Mouse (Mus musculus): ENCODE measurements at regions not wholly inside any gene's neighbourhood (a gene's known extent, or its start where the extent isn't known, plus 50 kb on each side); places are given as distances from the start of the nearest gene placed in this dataset.

GRCm38 (mm10) chr5:53381492-53382199 lies 84.3 kb upstream of the Rbpj start:
- DNase-seq (ENCODE audit: low spot score in 2 of 2), result peak; percentile 13 to 16

- no peak for DNase-seq (ENCODE audit: low spot score in 2 of 2)
These were observed 81.9 kb upstream of the Rbpj start for GRCm38 (mm10) chr5:53384026-53384425.

- no peak for DNase-seq (ENCODE audit: low spot score in 2 of 2)
These were observed 80.3 kb upstream of the Rbpj start for GRCm38 (mm10) chr5:53385513-53386148.

GRCm38 (mm10) chr5:53393571-53393970 lies 72.4 kb upstream of the Rbpj start:
- DNase-seq (ENCODE audit: low spot score in 2 of 2), result no peak

GRCm38 (mm10) chr5:53394560-53394959 lies 71.4 kb upstream of the Rbpj start:
- no peak for DNase-seq (ENCODE audit: low spot score in 2 of 2)

- DNase-seq (ENCODE audit: low spot score in 2 of 2), result no peak
These were observed 67.4 kb upstream of the Rbpj start for GRCm38 (mm10) chr5:53398428-53399058.

- no peak for DNase-seq (ENCODE audit: low spot score in 2 of 2)
These were observed 64.9 kb upstream of the Rbpj start for GRCm38 (mm10) chr5:53401093-53401492.

GRCm38 (mm10) chr5:53402022-53402421 lies 63.9 kb upstream of the Rbpj start:
- DNase-seq (ENCODE audit: low spot score in 2 of 2), result no peak

GRCm38 (mm10) chr5:53402619-53403151 lies 63.3 kb upstream of the Rbpj start:
- no peak for DNase-seq (ENCODE audit: low spot score in 2 of 2)

- no peak for DNase-seq (ENCODE audit: low spot score in 2 of 2)
These were observed 60.0 kb upstream of the Rbpj start for GRCm38 (mm10) chr5:53405929-53406328.

- DNase-seq (ENCODE audit: low spot score in 2 of 2), result no peak
These were observed 58.3 kb upstream of the Rbpj start for GRCm38 (mm10) chr5:53407646-53408045.

GRCm38 (mm10) chr5:53408235-53408634 lies 57.7 kb upstream of the Rbpj start:
- no peak for DNase-seq (ENCODE audit: low spot score in 2 of 2)

- DNase-seq (ENCODE audit: low spot score in 2 of 2), result no peak
These were observed 56.2 kb upstream of the Rbpj start for GRCm38 (mm10) chr5:53409740-53410139.

GRCm38 (mm10) chr5:53412391-53413075 lies 53.4 kb upstream of the Rbpj start:
- DNase-seq (ENCODE audit: low spot score in 2 of 2), result no peak

GRCm38 (mm10) chr5:53413677-53414076 lies 52.3 kb upstream of the Rbpj start:
- DNase-seq (ENCODE audit: low spot score in 2 of 2), result no peak

GRCm38 (mm10) chr5:53415472-53415871 lies 50.5 kb upstream of the Rbpj start:
- no peak for DNase-seq (ENCODE audit: low spot score in 2 of 2)
